Mouse (Mus musculus) heart, postnatal 25 days (tissue): Measurements from ENCODE around the gene Atp5f1. TPM values are rescaled to one million over a fixed set of nuclear protein-coding genes. Genes with fewer than 3 reads are reported as not detected.
A peak's percentile ranks its signal among the peaks of the same experiment; 100 is the strongest.
"Not testable (repeated sequence)": the region's sequence is repeated elsewhere in the genome, so short reads cannot be mapped to it uniquely, and the experiment has no call there.

Experiments
- DNase-seq: peaks from one replicate; pipeline ENCODE4 v3.0.0; 2022; ENCODE audit warnings: low spot score
- intact Hi-C: fragments of 180-260 bp; cut with DNase I; formaldehyde crosslinking; loops from one replicate; pipeline ENCODE4 v1.15.1; 2025
- total RNA-seq, 2 experiments: library from RNA; stranded (reverse); gene quantifications; 2 replicates each; pipeline ENCODE4 v1.2.3; 2021

The Atp5f1 gene
- 1,000 to 10,000 TPM; 1,206 to 1,242 TPM for total RNA-seq

- intact Hi-C loops, result loop anchor here (2.0 to 10.0 kb wide), 2 partner anchors 273 to 585 kb away; partner anchors contain the start of genes Cept1, Ddx20 and Dram2
- DNase-seq, result no peak
Observed at GRCm38 (mm10) chr3:105959999-105960398, at the start of gene Atp5f1. Gene Atp5f1 (minus strand): TSS chr3:105960099.

DNA sequence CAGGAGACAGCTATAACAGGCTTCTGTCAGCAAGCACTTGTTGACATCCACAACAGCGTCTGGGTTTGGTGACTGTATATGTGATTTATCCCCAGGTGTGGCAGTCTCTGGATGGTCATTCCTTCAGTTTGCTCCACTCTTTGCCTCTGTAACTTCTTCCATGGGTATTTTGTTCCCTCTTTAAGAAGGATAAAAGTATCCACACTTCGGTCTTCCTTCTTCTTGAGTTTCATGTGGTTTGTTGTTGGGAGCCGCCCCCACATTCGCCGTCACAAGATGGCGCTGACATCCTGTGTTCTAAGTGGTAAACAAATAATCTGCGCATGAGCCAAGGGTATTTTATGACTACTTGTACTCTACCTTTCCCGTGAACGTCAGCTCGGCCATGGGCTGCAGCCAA, 43.5 kb upstream of the Atp5f1 start:
- intact Hi-C loops, DNase-seq: not testable (repeated sequence)

GRCm38 (mm10) chr3:106001416-106002370, 41.8 kb upstream of the Atp5f1 start:
- intact Hi-C loops, result no loop called here
- DNase-seq, result no peak

DNA sequence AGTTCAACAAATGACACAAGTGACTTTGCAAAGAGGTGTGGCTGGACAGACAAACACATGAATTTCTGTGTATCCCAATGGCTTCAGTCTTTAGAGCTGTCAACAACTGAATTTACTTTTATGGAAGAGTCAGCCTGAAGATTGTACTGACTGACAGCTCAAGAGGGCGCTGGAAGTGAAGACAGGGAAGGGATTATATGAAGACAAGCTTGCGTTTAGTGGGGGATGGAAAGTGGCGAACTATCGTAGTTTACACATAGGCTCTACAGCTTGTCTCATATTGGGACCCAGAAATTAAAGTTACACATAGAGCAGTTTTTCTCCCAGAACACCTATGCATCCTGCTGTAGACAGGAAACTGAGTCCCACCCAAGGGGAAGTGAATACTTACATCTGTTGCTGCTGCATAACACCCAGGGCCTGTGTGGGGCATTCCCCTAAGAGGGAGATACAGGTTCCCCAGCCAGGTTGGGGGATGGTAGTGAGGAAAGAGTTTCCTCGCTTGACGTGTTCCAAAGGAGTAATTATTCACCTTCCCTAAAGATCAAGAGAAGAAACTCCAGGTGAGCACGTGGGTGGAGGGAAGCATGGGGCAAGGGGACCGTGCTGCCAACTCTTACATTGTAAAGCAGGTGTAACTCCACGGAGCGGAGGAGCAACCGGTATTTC, 40.9 kb upstream of the Atp5f1 start:
- intact Hi-C loops, result no loop called here
- DNase-seq, result no peak

GRCm38 (mm10) chr3:105994730-105995129, 34.8 kb upstream of the Atp5f1 start:
- intact Hi-C loops, result no loop called here
- no peak for DNase-seq

- intact Hi-C loops, result loop anchor here (2.0 kb wide), 1 partner anchor 457 kb away; no protein-coding TSS in a partner anchor
- DNase-seq, result no peak
Observed at GRCm38 (mm10) chr3:105991653-105992283, 31.9 kb upstream of the Atp5f1 start.

- intact Hi-C loops, DNase-seq: not testable (repeated sequence)
Observed at GRCm38 (mm10) chr3:105989611-105990010, 29.7 kb upstream of the Atp5f1 start.

- intact Hi-C loops, result no loop called here
- no peak for DNase-seq
Observed at GRCm38 (mm10) chr3:105974174-105974573, 14.3 kb upstream of the Atp5f1 start.

DNA sequence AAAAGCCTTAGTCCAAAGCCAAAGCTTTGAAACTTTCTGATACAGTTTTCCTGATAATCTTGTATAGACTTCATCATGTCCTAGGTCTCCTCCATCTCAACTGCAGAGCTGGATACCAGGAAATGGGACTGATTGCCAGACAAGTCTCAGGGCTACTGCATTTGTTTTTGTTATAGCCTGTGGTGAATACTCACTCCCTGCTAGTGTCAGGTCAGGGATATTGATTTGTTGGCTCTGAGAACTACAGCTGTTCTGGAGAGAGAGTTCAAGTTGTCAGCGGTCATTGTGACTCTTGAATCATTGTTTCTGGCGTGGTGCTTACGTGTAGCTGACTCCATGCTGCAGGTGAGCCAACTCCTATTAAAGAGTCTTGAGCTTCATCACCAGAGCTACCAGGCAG, 13.5 kb upstream of the Atp5f1 start, which contains the start of gene Ovgp1:
Ovgp1 (plus strand) TSS at position 301 of the 400 bp plus-strand sequence.
- intact Hi-C loops, result no loop called here
- DNase-seq, result no peak

- intact Hi-C loops, result no loop called here
- no peak for DNase-seq
Observed at GRCm38 (mm10) chr3:105971831-105972446, 12.0 kb upstream of the Atp5f1 start.

- DNase-seq, result no peak
- intact Hi-C loops, result loop anchor here (10.0 kb wide), 1 partner anchor 584 kb away; the partner anchor contains the start of genes Cept1 and Dram2
Observed at GRCm38 (mm10) chr3:105960700-105961099, 801 bp upstream of the Atp5f1 start.

DNA sequence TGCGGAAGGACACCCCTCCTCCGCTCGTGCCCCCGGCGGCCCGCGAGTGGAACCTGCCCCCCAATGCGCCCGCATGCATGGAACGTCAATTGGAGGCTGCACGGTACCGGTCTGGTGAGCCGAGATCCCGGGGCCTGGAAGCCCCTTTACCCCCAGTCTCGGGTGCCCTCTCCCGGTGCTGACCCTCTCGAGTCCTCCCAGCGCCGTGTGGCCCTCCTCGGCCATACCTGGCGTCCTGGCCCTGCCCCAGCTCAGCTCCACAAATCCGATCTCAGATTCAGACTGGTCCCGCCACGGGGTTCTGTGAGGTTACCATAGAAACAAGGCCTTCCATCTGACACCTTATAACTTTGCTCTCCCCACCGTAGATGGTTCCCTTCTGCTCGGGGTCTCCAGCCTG, 314 bp downstream of the Atp5f1 start:
- intact Hi-C loops, result loop anchor here (2.0 kb wide), 1 partner anchor 273 kb away; the partner anchor contains the start of gene Ddx20

DNA sequence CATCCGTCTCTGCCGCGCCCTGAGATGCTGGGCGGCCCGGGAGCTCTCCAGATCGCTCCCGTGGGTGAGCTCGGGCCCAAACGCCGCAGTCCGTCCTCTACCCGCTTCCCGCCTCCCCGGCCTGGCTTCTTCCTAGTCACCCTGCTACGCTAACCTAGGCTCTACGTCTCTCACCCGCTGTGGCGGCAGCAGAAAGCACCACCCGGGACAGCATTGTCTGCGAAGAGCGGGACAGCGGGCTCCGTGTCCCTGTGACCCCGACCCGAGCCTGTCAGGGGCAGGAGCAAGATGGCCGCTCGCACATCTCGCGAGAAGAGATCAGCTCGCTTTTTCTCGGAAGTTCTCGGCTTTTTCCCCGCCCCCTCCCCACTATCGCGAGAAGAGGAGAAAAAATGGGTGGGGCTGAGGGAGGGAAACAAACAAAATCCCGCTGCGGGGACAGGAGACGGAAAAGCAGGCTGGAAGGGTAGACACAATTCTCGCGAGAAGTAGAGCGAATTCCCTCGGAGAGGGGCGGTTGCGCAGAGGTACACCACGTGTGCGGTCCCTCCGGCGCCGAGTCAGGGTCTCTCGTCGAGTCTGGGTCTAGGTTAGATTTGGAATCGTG, 822 bp downstream of the Atp5f1 start, which contains the start of gene Wdr77:
Wdr77 (plus strand) TSS at position 396 of the 607 bp plus-strand sequence.
- peak; percentile 91 for DNase-seq
- intact Hi-C loops, result loop anchor here (2.0 kb wide), 1 partner anchor 272 kb away; the partner anchor contains the start of gene Ddx20

More for the DNA sequence above, 314 bp downstream of the Atp5f1 start:
- DNase-seq, result no peak

- no peak for DNase-seq
- intact Hi-C loops, result loop anchor here (2.0 kb wide), 1 partner anchor 271 kb away; the partner anchor contains the start of gene Ddx20
Observed at GRCm38 (mm10) chr3:105958204-105958603, 1.7 kb downstream of the Atp5f1 start.

DNA sequence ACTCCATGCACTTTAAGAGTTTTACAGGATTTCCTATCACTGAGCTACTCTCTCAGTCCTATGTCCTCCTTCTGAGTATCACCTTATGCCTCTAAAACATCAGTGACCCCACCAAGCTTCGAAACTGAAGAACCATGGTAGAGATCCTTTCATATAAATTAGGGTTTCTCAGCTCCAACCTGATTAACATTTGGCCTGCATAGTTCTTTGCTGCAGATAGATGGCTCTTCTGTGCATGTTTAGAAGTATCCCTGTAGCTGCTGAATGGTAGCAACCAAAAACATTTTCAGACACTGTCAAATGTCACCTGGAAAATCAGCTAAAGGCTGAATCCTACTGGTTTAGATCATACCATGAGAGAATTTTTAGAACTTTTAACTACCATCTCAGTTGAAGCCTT, 2.7 kb downstream of the Atp5f1 start:
- DNase-seq, result no peak
- intact Hi-C loops, result no loop called here

- intact Hi-C loops, result no loop called here
- no peak for DNase-seq
Observed at GRCm38 (mm10) chr3:105951348-105951747, 8.6 kb downstream of the Atp5f1 start.

DNA sequence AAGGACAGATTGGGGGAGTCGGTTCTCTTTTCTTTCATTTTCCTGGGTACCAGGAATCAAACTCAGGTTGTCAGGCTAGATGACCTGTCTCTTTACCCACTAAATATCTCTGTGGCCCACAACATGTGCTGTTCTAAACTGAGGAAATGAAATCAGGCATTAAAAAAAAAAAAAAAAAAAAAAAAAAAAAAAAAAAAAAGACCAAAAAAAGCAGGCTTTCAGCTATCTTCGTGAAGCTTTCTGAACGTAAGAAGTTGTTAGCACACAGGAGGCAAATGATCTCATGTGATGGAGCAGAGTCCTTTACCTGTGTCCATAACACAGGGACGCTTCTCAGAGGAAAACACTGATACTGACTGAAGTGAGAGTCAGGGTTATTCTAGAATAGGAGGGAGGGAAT, 23.8 kb downstream of the Atp5f1 start:
- intact Hi-C loops, result no loop called here
- DNase-seq, result no peak

- no peak for DNase-seq
- intact Hi-C loops, result no loop called here
Observed at GRCm38 (mm10) chr3:105935033-105935432, 24.9 kb downstream of the Atp5f1 start.

GRCm38 (mm10) chr3:105933926-105934325, 26.0 kb downstream of the Atp5f1 start:
- intact Hi-C loops, result no loop called here
- DNase-seq, result no peak
